Mouse (Mus musculus) hindbrain, embryonic 13.5 days (tissue): ENCODE results near the gene Unc5b. TPM values are rescaled to one million over a fixed set of nuclear protein-coding genes. Genes with fewer than 3 reads are reported as not detected.

Experiments used
- ATAC-seq: fragments of 200-750 bp; cut with Nextera tagmentation; 2 replicates; pipeline ENCODE4 v1.8.0; 2017; ENCODE audit warnings: moderate TSS enrichment; ENCODE audit not compliant: low FRiP score
- H3K27ac ChIP-seq: fragments of 300-500 bp; sonication (generic); 2 replicates; pipeline ENCODE4 v1.5.1; 2015; ENCODE audit warnings: inconsistent platforms, mild to moderate bottlenecking, moderate library complexity
- H3K27me3 ChIP-seq: fragments of 300-500 bp; sonication (generic); 2 replicates; pipeline ENCODE4 v1.6.1; 2015; ENCODE audit warnings: mild to moderate bottlenecking, inconsistent platforms
- H3K36me3 ChIP-seq: fragments of 300-500 bp; sonication (generic); 2 replicates; pipeline ENCODE4 v1.6.1; 2015; ENCODE audit warnings: mild to moderate bottlenecking, inconsistent platforms
- H3K4me1 ChIP-seq: fragments of 300-500 bp; sonication (generic); replicated peaks from 2 replicates; pipeline ENCODE4 v1.6.1; 2015; ENCODE audit warnings: inconsistent platforms
- H3K4me2 ChIP-seq: fragments of 300-500 bp; sonication (generic); 2 replicates; pipeline ENCODE4 v1.6.1; 2015; ENCODE audit warnings: inconsistent platforms, mild to moderate bottlenecking, moderate library complexity
- H3K4me3 ChIP-seq: fragments of 300-500 bp; sonication (generic); 2 replicates; pipeline ENCODE4 v1.5.1; 2015; ENCODE audit warnings: mild to moderate bottlenecking, inconsistent platforms
- H3K9ac ChIP-seq: fragments of 300-500 bp; sonication (generic); 2 replicates; pipeline ENCODE4 v1.6.1; 2015; ENCODE audit warnings: mild to moderate bottlenecking, inconsistent platforms
- H3K9me3 ChIP-seq: fragments of 300-500 bp; sonication (generic); 2 replicates; pipeline ENCODE4 v1.6.1; 2016; ENCODE audit warnings: inconsistent platforms
- WGBS: fragments of 180-500 bp; shearing (Covaris S2); methylation state at CpG from one replicate; pipeline ENCODE4 v1.1.7; 2015; 5-methylcytosine and 5-hydroxymethylcytosine counted together
- polyA plus RNA-seq: library from polyadenylated mRNA; unstranded; fragments of >200 nt; fragmentation: Nextera tagmentation; extraction: Ambion mirVana; gene quantifications from 2 replicates; pipeline ENCODE4 v1.2.1, GENCODE M21; 2015

The Unc5b gene
- polyA plus RNA-seq, 1 experiment from 2014 or later = 3.3 TPM

- H3K36me3 ChIP-seq = no peaks in the 10 kb centered on the region
- no peak overlapping the region for H3K9ac ChIP-seq
- 76% methylated on average over 5 of the region's 5 CpGs for WGBS
- no peaks in the 10 kb centered on the region for H3K9me3 ChIP-seq
- H3K4me2 ChIP-seq = no peak overlapping the region
- no peak overlapping the region for H3K27ac ChIP-seq
- H3K27me3 ChIP-seq = peaks cover 34% of the 10 kb centered on the region
- ATAC-seq = no peak
- H3K4me1 ChIP-seq = peaks cover 49% of the 10 kb centered on the region
- no peak overlapping the region for H3K4me3 ChIP-seq
These were observed 12.2 kb downstream of the Unc5b start for GRCm38 (mm10) chr10:60819179-60819578.

- Histone ChIP-seq H3K27me3 (peaks cover 36% of the 10 kb centered on the region), H3K9ac (no peak overlapping the region), H3K27ac (no peak overlapping the region), H3K4me1 (peaks cover 51% of the 10 kb centered on the region), H3K4me2 (no peak overlapping the region), H3K4me3 (no peak overlapping the region), H3K36me3 (no peaks in the 10 kb centered on the region), H3K9me3 (no peaks in the 10 kb centered on the region)
- no peak for ATAC-seq
- 92% methylated on average over 7 of the region's 7 CpGs for WGBS
These were observed 12.7 kb downstream of the Unc5b start for GRCm38 (mm10) chr10:60818708-60819107.

- Histone ChIP-seq H3K9ac (no peak overlapping the region), H3K4me1 (peaks cover 51% of the 10 kb centered on the region), H3K9me3 (no peaks in the 10 kb centered on the region), H3K4me3 (no peak overlapping the region), H3K27ac (no peak overlapping the region), H3K36me3 (no peaks in the 10 kb centered on the region), H3K4me2 (no peak overlapping the region), H3K27me3 (peaks cover 40% of the 10 kb centered on the region)
- ATAC-seq = no peak
- 92% methylated on average over 6 of the region's 6 CpGs for WGBS
These were observed 13.5 kb downstream of the Unc5b start for GRCm38 (mm10) chr10:60817868-60818267.

- peaks cover 53% of the 10 kb centered on the region for H3K4me1 ChIP-seq
- no peak for ATAC-seq
- no peak overlapping the region for H3K4me3 ChIP-seq
- 46% methylated on average over 14 of the region's 14 CpGs for WGBS
- H3K27me3 ChIP-seq = peaks cover 44% of the 10 kb centered on the region
- H3K27ac ChIP-seq = no peak overlapping the region; the same call in 1 of the 2 replicates
- H3K9me3 ChIP-seq = no peaks in the 10 kb centered on the region
- H3K36me3 ChIP-seq = no peaks in the 10 kb centered on the region
- H3K4me2 ChIP-seq = no peak overlapping the region
- no peak overlapping the region; the same call in 1 of the 2 replicates for H3K9ac ChIP-seq
These were observed 14.3 kb downstream of the Unc5b start for GRCm38 (mm10) chr10:60816872-60817648.

- ATAC-seq = no peak
- H3K36me3 ChIP-seq = no peaks in the 10 kb centered on the region
- H3K4me2 ChIP-seq = no peak overlapping the region
- 10% methylated on average over 1 of the region's 1 CpGs for WGBS
- H3K4me1 ChIP-seq = peaks cover 57% of the 10 kb centered on the region
- H3K9ac ChIP-seq = peak overlapping the region; percentile 31; the same call in 1 of the 2 replicates
- peaks cover 56% of the 10 kb centered on the region for H3K27me3 ChIP-seq
- H3K9me3 ChIP-seq = no peaks in the 10 kb centered on the region
- no peak overlapping the region for H3K4me3 ChIP-seq
- H3K27ac ChIP-seq = no peak overlapping the region
These were observed 15.5 kb downstream of the Unc5b start for GRCm38 (mm10) chr10:60815855-60816254.

GRCm38 (mm10) chr10:60815059-60815458 lies 16.3 kb downstream of the Unc5b start:
- H3K9ac ChIP-seq = peak overlapping the region; percentile 35; the same call in 1 of the 2 replicates

GRCm38 (mm10) chr10:60814444-60815057 lies 16.8 kb downstream of the Unc5b start:
- 0 out of 2 replicates have a peak, but pooled peaks have one; percentile 19 for ATAC-seq
- Histone ChIP-seq H3K27me3 (peaks cover 56% of the 10 kb centered on the region), H3K4me2 (no peak overlapping the region), H3K9me3 (no peaks in the 10 kb centered on the region), H3K9ac (no peak overlapping the region), H3K36me3 (no peaks in the 10 kb centered on the region), H3K4me3 (no peak overlapping the region), H3K27ac (no peak overlapping the region), H3K4me1 (peaks cover 54% of the 10 kb centered on the region)
- 10% methylated on average over 10 of the region's 10 CpGs for WGBS

More at GRCm38 (mm10) chr10:60815059-60815458, 16.3 kb downstream of the Unc5b start:
- no peak overlapping the region for H3K4me3 ChIP-seq
- H3K4me1 ChIP-seq = peaks cover 57% of the 10 kb centered on the region
- WGBS = 30% methylated on average over 6 of the region's 6 CpGs
- peaks cover 57% of the 10 kb centered on the region for H3K27me3 ChIP-seq
- ATAC-seq = no peak
- no peak overlapping the region for H3K4me2 ChIP-seq
- H3K27ac ChIP-seq = no peak overlapping the region
- H3K9me3 ChIP-seq = no peaks in the 10 kb centered on the region
- no peaks in the 10 kb centered on the region for H3K36me3 ChIP-seq

GRCm38 (mm10) chr10:60813606-60814005 lies 17.8 kb downstream of the Unc5b start:
- Histone ChIP-seq H3K4me2 (no peak overlapping the region), H3K27ac (no peak overlapping the region), H3K4me3 (no peak overlapping the region), H3K9ac (peak overlapping the region; percentile 24; the same call in 1 of the 2 replicates), H3K27me3 (peaks cover 63% of the 10 kb centered on the region), H3K9me3 (no peaks in the 10 kb centered on the region), H3K36me3 (no peaks in the 10 kb centered on the region), H3K4me1 (peaks cover 53% of the 10 kb centered on the region)
- no peak for ATAC-seq
- 15% methylated on average over 8 of the region's 8 CpGs for WGBS

GRCm38 (mm10) chr10:60811792-60812525 lies 19.4 kb downstream of the Unc5b start:
- Histone ChIP-seq H3K36me3 (no peaks in the 10 kb centered on the region), H3K9ac (no peak overlapping the region), H3K27me3 (peaks cover 61% of the 10 kb centered on the region), H3K27ac (no peak overlapping the region; the same call in 1 of the 2 replicates), H3K4me3 (no peak overlapping the region), H3K4me1 (peaks cover 61% of the 10 kb centered on the region), H3K4me2 (no peak overlapping the region), H3K9me3 (no peaks in the 10 kb centered on the region)
- no peak for ATAC-seq
- 11% methylated on average over 15 of the region's 15 CpGs for WGBS

GRCm38 (mm10) chr10:60808447-60808846 lies 22.9 kb downstream of the Unc5b start:
- no peak overlapping the region for H3K4me2 ChIP-seq
- H3K36me3 ChIP-seq = no peaks in the 10 kb centered on the region
- no peak overlapping the region for H3K4me3 ChIP-seq
- no peak overlapping the region for H3K9ac ChIP-seq
- H3K4me1 ChIP-seq = peaks cover 58% of the 10 kb centered on the region
- peaks cover 69% of the 10 kb centered on the region for H3K27me3 ChIP-seq
- ATAC-seq = no peak
- WGBS = 73% methylated on average over 6 of the region's 6 CpGs
- H3K27ac ChIP-seq = 0 out of 2 replicates have a peak overlapping the region, but pooled peaks have one; percentile 30
- H3K9me3 ChIP-seq = no peaks in the 10 kb centered on the region

GRCm38 (mm10) chr10:60807531-60808185 lies 23.7 kb downstream of the Unc5b start:
- no peak overlapping the region for H3K4me3 ChIP-seq
- H3K27ac ChIP-seq = 0 out of 2 replicates have a peak overlapping the region, but pooled peaks have one; percentile 30
- H3K9me3 ChIP-seq = no peaks in the 10 kb centered on the region
- no peaks in the 10 kb centered on the region for H3K36me3 ChIP-seq
- H3K9ac ChIP-seq = no peak overlapping the region
- H3K4me1 ChIP-seq = peaks cover 58% of the 10 kb centered on the region
- ATAC-seq = no peak
- H3K4me2 ChIP-seq = no peak overlapping the region
- 47% methylated on average over 22 of the region's 22 CpGs for WGBS
- peaks cover 63% of the 10 kb centered on the region for H3K27me3 ChIP-seq

- Histone ChIP-seq H3K27me3 (peaks cover 61% of the 10 kb centered on the region), H3K4me2 (no peak overlapping the region), H3K36me3 (no peaks in the 10 kb centered on the region), H3K9me3 (no peaks in the 10 kb centered on the region), H3K4me1 (peaks cover 54% of the 10 kb centered on the region), H3K27ac (no peak overlapping the region), H3K9ac (no peak overlapping the region), H3K4me3 (no peak overlapping the region)
- ATAC-seq = no peak
- WGBS = 70% methylated on average over 8 of the region's 8 CpGs
These were observed 25.2 kb downstream of the Unc5b start for GRCm38 (mm10) chr10:60806207-60806538.
